Mouse (Mus musculus): ENCODE measurements around the gene Cga. TPM values are rescaled to one million over a fixed set of nuclear protein-coding genes. Genes with fewer than 3 reads are reported as not detected.
"Not testable (repeated sequence)": the region's sequence is repeated elsewhere in the genome, so short reads cannot be mapped to it uniquely, and the experiment has no call there.

Gene Cga
- polyA plus RNA-seq, 1 experiment = not detected

DNA sequence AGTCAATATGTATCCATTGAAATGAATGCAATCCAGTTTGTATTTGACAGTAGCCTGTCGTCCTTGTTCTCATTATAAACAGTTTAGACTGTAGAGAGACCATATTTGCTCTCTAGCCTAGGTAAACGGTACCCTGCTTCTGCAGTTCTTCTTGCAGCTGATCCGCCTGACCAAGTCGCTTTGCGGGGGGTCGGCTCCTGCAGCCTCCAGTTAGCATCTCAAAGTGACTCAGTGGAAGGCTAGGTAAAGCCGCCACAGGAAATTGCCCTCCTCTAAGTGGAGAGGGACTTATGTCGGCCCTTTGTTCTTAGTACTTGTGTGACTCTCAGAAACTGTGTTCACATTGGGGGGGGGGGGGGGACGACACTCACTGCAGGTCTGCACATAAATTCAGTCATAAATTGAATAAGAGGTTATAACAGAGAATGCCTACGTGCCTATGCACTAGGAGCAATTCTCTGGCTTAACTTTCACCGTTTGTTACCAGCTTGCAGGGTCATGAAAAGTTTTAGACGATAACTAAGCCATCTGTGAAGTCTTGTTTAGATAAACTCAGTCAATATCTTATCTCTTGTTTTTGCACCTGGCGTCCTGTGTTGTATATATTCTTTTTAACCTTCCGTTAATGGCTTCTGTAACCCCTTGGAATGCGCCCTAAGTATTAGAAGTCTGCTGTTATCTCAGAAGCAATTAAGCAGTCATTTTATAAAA, 4.3 kb upstream of the Cga start:
- DNase-seq (ENCODE audit: extremely low spot score in 1 of 2, low spot score in 1 of 2) = no peak

DNA sequence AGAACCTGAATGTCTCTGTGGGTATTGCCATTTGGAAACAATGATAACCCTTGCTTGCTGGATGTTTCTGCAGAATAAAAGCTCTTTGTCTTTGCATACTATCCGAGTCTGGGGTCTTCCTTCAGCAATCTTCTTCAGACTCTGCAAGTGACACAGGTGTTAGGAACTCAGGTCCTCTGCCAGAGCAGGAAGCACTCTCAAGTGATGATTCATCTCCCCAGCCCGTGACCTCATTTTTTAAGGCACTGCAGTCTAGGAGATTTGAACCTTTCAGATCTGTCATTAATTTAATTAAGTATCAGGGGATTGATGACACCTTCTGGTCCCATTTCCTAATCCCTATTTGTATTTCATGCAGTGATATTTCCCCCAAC, 3.8 kb upstream of the Cga start:
- DNase-seq (ENCODE audit: extremely low spot score in 1 of 2, low spot score in 1 of 2) = no peak

DNA sequence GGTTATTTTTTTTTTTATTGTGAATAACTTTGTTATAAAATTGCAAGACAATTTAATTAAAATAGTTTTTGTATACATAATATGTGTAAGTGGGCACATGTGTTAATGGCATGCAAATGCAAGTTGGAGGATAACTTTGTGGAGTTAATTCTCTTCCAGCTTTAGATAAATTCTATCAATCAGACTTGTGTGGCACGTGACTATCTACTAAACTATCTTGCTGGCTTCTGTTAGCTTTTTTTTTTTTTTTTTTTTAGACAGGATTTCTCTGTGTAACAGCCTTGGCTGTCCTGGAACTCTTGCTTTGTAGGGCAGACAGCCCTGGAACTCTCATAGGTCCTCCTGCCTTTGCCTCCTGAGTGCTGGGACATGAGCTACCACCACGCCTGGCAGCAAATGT, 4.9 kb downstream of the Cga start:
- no peak for DNase-seq (ENCODE audit: extremely low spot score in 1 of 2, low spot score in 1 of 2)

DNA sequence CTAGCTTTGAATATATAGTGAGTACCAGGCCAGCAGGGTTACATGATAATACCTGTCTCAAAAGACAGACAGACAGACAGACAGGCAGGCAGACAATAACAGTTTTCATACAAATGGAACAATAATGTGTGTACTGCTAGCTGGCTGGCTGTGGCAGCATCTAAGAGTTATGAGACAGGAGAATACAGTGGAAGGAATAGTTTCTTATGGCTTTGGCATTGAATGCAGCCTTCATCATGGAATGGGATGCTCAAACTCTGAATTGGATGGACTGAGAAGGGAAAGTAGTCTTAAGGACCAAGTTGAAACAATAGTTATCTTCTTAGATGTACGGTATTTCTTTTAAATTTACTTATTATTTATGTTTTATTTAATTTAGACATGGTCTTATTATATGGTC, 5.7 kb downstream of the Cga start:
- no peak for DNase-seq (ENCODE audit: extremely low spot score in 1 of 2, low spot score in 1 of 2)

DNA sequence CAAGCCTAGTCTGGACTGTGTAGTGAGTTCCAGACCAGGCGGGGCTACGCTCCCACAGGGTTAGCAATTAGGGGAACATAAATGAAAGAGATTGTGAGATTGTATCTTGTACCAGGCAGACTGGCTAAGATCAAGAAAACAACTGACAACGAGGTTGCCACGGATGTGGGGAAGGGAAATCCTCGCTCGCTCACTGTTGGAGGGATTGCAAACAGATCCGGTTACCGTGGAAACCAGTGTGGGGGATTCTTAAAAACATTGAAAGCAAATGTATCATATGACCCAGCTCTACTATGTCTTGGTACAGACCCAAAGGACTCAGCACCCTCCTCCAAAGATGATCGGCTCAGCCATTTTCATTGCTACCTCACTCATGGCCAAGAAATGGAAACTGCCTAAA, 6.6 kb downstream of the Cga start:
- DNase-seq (ENCODE audit: extremely low spot score in 1 of 2, low spot score in 1 of 2) = peak; percentile 21 to 52

DNA sequence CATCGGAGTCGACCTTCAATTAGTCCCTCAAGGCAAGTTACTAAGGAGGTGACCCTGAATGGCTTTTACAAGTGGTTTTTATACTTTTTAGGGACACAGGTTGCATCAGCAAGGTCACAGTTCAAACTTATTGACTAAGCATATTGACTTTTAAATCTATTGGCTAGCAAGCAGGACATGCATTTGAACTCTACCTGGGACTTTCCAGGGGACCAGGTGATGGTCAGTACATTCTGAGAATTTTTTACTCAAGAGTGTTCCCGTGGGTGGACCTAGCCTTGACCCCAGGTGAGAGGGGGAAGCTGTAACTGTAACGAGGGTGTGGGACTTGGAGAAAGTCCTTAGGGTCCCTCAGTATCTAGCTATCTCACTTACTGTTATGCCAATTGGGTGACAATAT, 7.6 kb downstream of the Cga start:
- DNase-seq (ENCODE audit: extremely low spot score in 1 of 2, low spot score in 1 of 2) = no peak

DNA sequence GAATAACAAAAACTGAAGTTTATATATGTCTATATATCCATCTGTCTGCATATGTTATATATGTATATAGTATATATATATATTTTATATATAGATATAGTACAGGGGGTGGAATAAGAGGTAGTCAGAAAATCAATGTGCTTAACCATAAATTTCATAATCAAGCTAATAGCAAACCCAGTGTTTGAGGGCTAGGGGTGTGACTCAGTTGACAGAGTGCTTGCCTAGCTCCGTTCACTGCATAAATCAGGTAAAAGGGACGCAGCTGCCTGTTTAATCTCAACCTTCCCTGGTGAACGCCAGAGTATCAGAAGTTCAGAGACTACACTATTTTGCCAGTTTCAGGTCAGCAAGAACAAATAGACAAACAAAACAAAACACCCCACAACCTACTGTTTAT, 8.0 kb downstream of the Cga start:
- DNase-seq (ENCODE audit: extremely low spot score in 1 of 2, low spot score in 1 of 2) = not testable (repeated sequence)

DNA sequence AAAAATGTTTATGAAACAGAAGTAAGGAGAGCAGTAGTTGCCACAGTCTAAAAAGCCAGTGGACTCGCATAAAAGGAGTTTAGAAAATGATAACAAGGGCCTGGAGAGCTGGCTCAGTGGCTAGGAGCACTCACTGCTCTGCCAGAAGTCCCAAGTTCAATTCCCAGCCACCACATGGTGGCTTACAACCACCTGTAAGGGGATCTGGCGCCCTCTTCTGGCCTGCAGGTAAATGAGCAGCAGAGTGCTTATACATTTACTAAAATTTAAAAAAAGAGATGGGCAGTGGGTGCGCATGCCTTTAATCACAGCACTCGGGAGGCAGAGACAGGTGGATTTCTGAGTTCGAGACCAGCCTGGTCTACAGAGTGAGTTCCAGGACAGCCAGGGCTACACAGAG, 11.8 kb downstream of the Cga start:
- DNase-seq (ENCODE audit: extremely low spot score in 1 of 2, low spot score in 1 of 2) = no peak

DNA sequence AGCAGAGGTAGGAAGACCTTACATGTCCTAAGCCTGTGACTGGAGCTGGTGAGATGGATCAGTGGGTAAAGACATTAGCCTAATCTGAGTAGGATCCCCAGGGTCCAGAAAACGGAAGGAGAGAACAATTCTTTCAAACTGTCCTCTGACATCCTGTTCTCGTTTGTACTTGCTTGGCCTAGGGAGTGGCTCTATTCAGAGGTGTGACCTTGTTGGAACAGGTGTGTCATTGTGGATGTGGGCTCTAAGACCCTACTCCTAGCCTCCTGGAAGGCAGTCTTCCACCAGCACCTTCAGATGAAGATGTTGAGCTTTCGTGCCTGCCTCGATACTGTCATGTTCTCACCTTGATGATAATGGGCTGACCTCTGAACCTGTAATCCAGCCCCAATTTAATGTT, 12.6 kb downstream of the Cga start:
- no peak for DNase-seq (ENCODE audit: extremely low spot score in 1 of 2, low spot score in 1 of 2)

DNA sequence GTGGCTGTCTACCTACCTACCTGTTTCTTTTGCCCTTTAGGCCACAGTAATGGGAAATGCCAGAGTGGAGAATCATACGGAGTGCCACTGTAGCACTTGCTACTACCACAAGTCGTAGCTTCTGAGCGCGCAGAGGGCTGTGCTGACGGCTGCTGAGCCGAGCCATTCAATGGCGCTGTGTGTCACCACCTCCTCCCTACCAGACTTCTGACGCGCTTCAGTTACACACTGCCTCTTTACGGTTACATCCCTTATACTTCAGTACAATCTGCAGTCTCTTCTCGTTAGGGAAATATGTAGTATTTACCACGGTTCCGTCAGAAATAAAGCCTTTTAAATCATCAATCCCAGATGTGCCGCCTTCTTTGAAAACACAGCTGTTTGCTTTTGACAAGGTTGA, 13.4 kb downstream of the Cga start:
- DNase-seq (ENCODE audit: extremely low spot score in 1 of 2, low spot score in 1 of 2) = no peak

DNA sequence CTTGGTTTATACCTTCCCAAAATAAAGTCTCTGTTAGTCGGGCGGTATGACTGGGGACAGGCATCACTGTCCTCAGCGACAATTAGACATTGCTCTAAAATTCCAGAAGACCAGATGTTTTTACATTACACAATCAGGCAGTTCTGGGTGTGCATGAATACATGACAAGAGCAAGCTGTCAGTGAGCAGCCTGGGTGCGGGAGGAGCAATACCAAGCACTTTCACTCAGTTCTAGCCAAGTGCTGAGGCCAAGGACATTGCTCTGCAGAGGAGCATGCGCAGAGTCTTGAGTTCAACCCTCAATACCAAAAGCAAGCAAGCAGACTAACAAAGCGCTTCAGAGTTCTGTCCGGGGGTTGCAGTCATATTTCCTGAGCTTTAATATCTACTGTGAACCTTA, 14.5 kb downstream of the Cga start:
- DNase-seq (ENCODE audit: extremely low spot score in 1 of 2, low spot score in 1 of 2) = no peak

DNA sequence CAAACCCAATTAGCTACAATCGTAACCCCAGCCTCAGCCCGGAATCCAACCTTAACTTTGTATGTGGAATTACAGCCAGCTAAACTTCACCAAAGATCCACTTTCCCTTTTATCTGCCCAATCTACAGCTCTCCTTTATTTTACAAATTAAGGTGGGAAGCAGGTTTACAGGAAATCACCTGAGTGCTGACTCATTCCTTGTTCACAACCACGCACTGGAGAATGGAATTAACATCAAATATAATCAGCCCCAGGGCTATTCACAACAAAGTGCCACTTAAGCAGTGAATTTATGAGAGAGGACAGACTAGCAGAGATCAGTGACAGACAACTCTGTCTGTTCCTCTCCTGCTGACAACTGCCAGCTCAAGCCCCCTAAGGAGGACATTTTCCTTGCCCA, 17.8 kb downstream of the Cga start:
- DNase-seq (ENCODE audit: extremely low spot score in 1 of 2, low spot score in 1 of 2) = no peak

DNA sequence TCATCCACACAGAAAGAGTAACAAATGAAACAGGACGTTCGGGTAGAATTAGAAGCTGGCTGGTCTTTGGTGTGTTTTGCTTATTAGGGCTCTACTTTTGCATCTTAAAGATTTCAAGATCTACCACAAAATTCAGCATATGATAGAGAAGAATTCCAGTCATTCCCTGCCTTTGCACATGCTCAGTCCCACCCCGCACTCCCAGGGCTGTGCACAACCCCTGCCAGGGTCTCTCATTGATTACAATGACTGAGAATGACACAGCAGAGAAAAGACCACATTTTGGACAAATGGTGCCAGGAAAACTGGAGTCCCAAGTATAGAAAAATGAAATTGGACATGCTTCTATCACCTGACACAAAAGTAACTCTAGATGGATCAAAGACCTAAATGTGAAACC, 18.6 kb downstream of the Cga start:
- no peak for DNase-seq (ENCODE audit: extremely low spot score in 1 of 2, low spot score in 1 of 2)

DNA sequence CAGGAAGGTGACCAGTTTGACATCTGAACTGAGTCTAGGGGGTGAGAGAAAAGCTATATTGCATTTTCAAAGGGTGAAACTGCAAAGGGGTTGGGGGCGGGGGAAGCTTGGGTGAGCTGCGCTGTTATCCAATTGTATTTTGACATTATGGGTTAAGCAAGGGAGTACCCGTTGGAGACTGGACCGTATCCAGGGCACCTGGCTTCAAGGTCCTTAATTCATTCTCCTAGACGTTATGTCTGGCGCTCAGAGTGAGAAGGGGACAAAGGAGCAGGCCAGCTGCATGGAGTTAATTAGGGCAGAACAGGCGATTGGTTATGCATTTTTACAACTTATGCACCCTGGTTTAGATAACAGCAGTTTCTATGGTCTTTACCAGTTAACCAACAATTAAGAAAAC, 23.8 kb downstream of the Cga start:
- DNase-seq (ENCODE audit: extremely low spot score in 1 of 2, low spot score in 1 of 2) = no peak

DNA sequence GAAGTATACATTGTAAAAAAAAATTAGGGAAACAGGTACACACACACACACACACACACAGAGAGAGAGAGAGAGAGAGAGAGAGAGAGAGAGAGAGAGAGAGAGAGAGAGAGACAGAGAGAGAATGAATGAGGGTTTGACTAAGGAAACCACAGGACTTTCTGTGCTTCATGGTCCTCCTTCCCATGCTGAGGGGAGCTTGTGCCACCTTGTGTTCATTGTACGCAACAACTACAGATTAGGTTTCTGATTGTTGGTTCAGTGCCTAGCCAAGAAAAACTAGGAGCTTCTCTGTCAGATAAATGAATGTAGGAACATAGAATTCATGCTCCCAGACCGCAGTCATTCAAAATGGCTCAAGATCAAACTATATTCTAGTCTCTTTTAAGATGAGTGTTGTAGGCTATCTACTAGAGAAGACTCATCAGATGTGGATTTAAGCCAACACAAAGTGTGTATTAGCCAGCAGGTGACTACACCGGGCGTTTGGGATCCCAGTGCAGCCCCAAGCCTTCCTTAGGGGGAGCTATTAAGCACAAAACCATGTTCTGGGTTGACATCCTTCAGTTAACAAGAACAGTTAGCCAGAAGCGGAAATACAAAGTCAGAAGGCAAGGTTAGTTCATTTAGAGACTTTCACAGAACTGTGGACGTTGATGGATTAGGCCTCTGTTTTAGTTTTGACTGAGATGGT, 28.7 kb downstream of the Cga start:
- peak; percentile 17 to 80 for DNase-seq (ENCODE audit: extremely low spot score in 1 of 2, low spot score in 1 of 2)

DNA sequence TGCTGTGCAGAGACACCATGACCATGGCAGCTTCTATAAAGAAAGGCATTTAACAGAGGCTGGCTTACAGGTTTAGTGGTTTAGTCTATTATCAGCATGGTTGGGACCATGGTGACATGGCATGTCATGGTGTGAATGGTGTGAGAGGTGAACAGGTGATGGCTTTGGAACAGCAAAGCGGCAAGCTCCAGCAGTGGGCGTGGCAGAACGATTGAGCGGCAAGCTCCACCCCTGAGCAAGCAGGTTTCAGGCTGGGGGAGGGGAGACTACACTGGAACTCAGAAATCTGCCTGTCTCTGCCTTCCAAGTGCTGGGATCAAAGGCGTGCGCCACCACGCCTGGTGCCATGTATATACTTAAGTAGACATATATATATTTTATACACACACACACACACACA, 34.8 kb downstream of the Cga start:
- not testable (repeated sequence) for DNase-seq (ENCODE audit: extremely low spot score in 1 of 2, low spot score in 1 of 2)

DNA sequence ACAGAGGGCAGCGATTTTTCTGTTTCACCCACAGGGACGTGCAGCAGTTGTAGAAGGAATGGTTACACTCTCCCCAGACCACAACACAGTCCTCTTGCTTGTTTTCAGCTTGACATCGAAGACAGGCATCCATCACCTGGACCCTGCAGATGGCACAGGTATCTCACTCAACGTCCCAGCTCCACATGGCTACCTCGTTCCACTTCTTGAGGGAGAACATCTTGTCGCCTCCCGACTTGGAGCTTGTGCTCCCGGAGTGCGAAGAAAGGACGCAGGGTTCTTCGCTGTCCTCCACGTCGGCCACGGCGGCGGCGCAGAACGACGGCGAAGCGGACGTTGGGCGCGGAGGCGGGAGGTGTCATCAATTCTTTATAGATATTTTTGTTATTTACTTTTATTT, 47.5 kb downstream of the Cga start:
- DNase-seq (ENCODE audit: extremely low spot score in 1 of 2, low spot score in 1 of 2) = no peak

DNA sequence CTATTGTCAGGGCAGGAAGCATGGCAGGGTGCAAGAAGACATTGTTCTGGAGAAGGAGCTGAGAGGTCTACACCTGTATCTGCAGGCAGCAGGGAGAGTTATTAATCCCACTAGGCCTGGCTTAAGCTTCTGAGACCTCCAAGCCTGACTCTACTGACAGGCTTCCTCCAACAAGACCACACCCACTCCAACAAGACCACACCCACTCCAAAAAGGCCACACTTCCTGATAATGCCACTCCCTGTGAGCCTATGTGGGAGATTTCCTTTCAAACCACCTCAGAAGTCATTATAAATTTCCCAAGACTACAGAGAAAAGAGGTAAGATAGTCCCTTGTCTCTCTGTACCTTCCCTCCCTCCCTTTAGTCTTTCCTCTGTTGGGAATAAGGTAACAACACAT, 53.6 kb downstream of the Cga start:
- DNase-seq (ENCODE audit: extremely low spot score in 1 of 2, low spot score in 1 of 2) = no peak

DNA sequence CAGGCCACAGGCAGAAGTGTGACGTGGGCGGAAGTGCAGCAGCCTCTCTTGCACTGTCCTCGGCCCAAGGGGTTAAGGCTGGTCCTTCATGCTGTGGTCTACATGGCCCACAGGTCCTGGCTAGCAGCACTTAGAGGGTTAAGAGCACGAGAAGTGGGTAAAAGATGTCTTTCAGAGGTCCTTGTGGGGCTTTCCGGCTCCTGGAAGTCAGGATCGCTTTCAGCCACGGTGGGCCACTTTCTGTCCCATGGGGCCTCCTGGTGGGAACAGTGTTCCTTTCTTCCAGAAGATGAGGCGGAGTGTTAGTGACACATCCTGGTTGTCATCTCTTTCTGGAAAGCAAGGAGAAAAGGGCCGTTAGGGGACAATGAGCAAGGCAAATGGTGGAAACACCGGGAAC, 60.1 kb downstream of the Cga start:
- no peak for DNase-seq (ENCODE audit: extremely low spot score in 1 of 2, low spot score in 1 of 2)
